Mouse (Mus musculus) embryonic facial prominence, embryonic 12.5 days (tissue): Measurements from ENCODE around the gene Kif6. TPM values are rescaled to one million over a fixed set of nuclear protein-coding genes. Genes with fewer than 3 reads are reported as not detected.

ENCODE experiments used
- ATAC-seq: fragments of 200-750 bp; cut with Nextera tagmentation; 2 replicates; pipeline ENCODE4 v1.8.0; 2017; ENCODE audit not compliant: insufficient number of reproducible peaks, insufficient read depth, low FRiP score, low TSS enrichment
- H3K27ac ChIP-seq: fragments of 300-500 bp; sonication (generic); 2 replicates; pipeline ENCODE4 v1.5.1; 2016; ENCODE audit warnings: mild to moderate bottlenecking
- H3K27me3 ChIP-seq: fragments of 300-500 bp; sonication (generic); 2 replicates; pipeline ENCODE4 v1.6.1; 2016; ENCODE audit warnings: mild to moderate bottlenecking, moderate library complexity
- H3K36me3 ChIP-seq: fragments of 300-500 bp; sonication (generic); 2 replicates; pipeline ENCODE4 v1.6.1; 2016; ENCODE audit warnings: mild to moderate bottlenecking
- H3K4me1 ChIP-seq: fragments of 300-500 bp; sonication (generic); 2 replicates; pipeline ENCODE4 v1.6.1; 2016
- H3K4me2 ChIP-seq: fragments of 300-500 bp; sonication (generic); replicated peaks from 2 replicates; pipeline ENCODE4 v1.6.1; 2016; ENCODE audit warnings: mild to moderate bottlenecking, moderate library complexity
- H3K4me3 ChIP-seq: fragments of 300-500 bp; sonication (generic); 2 replicates; pipeline ENCODE4 v1.5.1; 2016; ENCODE audit warnings: mild to moderate bottlenecking
- H3K9ac ChIP-seq: fragments of 300-500 bp; sonication (generic); 2 replicates; pipeline ENCODE4 v1.6.1; 2016; ENCODE audit warnings: mild to moderate bottlenecking, moderate library complexity
- H3K9me3 ChIP-seq: fragments of 300-500 bp; sonication (generic); 2 replicates; pipeline ENCODE4 v1.6.1; 2016; ENCODE audit warnings: mild to moderate bottlenecking, moderate library complexity
- WGBS: fragments of 180-500 bp; shearing (Covaris S2); methylation state at CpG from one replicate; pipeline ENCODE4 v1.1.7; 2016; 5-methylcytosine and 5-hydroxymethylcytosine counted together
- polyA plus RNA-seq: library from polyadenylated mRNA; unstranded; fragments of >200 nt; fragmentation: Nextera tagmentation; extraction: Ambion mirVana; gene quantifications from 2 replicates; pipeline ENCODE4 v1.2.1, GENCODE M21; 2016

The Kif6 gene
- polyA plus RNA-seq, 1 experiment from 2014 or later: 2.9 TPM

- H3K27me3 ChIP-seq: no peaks in the 10 kb centered on the region
- no peaks in the 10 kb centered on the region for H3K36me3 ChIP-seq
- H3K4me2 ChIP-seq: no peak overlapping the region
- no peak overlapping the region for H3K4me3 ChIP-seq
- no peaks in the 10 kb centered on the region for H3K9me3 ChIP-seq
- H3K27ac ChIP-seq: no peak overlapping the region
- ATAC-seq: no peak
- no peak overlapping the region for H3K9ac ChIP-seq
- H3K4me1 ChIP-seq: 0 out of 2 replicates have a peak, but pooled peaks cover 3% of the 10 kb centered on the region
- 66% methylated on average over 10 of the region's 10 CpGs for WGBS
Observed at GRCm38 (mm10) chr17:49771703-49772315, 156.9 kb downstream of the Kif6 start.

DNA sequence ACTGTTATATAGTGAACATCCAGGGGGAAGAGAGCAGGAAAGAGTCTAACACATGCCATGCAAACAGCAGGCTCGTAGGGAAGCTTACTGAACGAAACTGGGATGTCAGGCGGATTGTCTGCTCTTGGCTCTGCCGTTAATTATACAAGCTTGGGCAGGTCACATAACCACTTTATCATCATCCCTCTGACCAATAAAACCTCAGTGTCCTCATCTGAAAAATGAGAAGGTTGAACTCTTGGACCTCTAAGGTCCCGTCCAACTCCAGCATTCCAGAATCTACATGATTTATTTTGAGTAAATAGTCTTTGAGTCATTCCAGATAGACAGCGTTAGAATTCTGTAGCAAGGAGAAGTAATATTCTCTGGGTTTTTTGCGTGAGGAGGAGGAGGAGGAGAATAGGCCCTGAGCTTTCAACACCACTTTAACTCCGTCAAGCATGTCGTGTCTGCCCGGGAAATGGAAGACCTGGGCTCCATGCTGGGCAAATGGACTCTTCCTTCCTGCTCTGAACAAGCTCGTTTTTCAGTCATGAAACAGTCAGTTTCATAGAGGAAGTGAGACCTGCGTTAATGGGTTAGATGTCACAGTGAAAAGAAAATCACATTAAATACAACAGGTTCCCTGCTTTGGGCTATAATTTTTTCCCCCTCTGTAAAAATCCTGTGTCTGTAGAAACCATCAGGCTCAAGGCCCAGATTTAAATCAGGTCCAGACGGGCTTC is 162.3 kb downstream of the Kif6 start:
- no peak overlapping the region for H3K9ac ChIP-seq
- H3K4me2 ChIP-seq: no peak overlapping the region
- 53% methylated on average over 13 of the region's 13 CpGs for WGBS
- H3K27me3 ChIP-seq: no peaks in the 10 kb centered on the region
- no peaks in the 10 kb centered on the region for H3K36me3 ChIP-seq
- no peak overlapping the region for H3K27ac ChIP-seq
- peaks cover 4% of the 10 kb centered on the region; the same call in 1 of the 2 replicates for H3K4me1 ChIP-seq
- H3K4me3 ChIP-seq: no peak overlapping the region
- H3K9me3 ChIP-seq: no peaks in the 10 kb centered on the region
- ATAC-seq: no peak

GRCm38 (mm10) chr17:49779066-49779465 is 164.1 kb downstream of the Kif6 start:
- ATAC-seq: no peak
- Histone ChIP-seq H3K9me3 (no peaks in the 10 kb centered on the region), H3K36me3 (no peaks in the 10 kb centered on the region), H3K4me2 (no peak overlapping the region), H3K9ac (no peak overlapping the region), H3K27ac (no peak overlapping the region), H3K27me3 (no peaks in the 10 kb centered on the region), H3K4me1 (peaks cover 4% of the 10 kb centered on the region; the same call in 1 of the 2 replicates), H3K4me3 (no peak overlapping the region)
- 81% methylated on average over 4 of the region's 4 CpGs for WGBS

DNA sequence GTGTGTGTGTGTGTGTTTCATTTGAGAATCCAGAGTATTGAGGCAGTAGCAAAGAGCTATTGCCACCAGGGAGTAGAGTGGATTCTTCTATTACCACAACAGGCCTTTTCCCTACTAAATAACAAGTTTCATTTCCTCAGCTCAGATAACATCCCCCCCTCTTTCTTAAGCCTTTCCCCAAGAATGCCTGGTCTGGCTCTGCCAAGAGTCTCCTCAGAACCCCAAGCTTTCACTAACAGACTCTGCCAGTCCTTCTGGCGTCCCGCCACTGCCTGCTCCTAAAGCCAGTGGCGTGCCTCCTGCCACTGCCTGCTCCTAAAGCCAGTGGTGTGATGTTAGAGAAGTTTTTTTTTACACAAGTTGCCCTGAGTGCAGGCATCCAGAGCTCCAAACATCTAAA is 164.6 kb downstream of the Kif6 start:
- Histone ChIP-seq H3K36me3 (no peaks in the 10 kb centered on the region), H3K27ac (no peak overlapping the region), H3K9ac (no peak overlapping the region), H3K9me3 (no peaks in the 10 kb centered on the region), H3K27me3 (no peaks in the 10 kb centered on the region), H3K4me2 (no peak overlapping the region), H3K4me3 (no peak overlapping the region), H3K4me1 (peaks cover 4% of the 10 kb centered on the region; the same call in 1 of the 2 replicates)
- 78% methylated on average over 3 of the region's 3 CpGs for WGBS
- no peak for ATAC-seq

DNA sequence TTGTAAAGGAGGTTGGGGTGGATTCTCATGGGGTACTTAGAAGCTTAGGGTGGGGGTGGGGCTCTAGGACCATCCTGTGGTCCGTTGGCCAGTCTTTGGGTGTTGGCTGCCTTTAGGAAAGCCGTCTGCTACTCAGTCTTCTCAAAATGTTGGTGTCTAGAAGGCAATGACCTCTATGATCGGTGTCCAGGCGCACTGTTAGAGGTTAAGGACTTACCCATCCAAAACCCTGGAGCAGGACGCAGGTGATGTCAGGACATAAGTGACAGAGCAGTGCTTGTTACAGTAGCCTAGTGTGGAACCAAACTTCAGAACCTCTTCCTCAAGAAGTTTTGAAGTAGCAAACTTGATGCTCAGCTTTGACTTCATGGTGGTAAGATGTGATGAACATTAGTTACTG is 170.9 kb downstream of the Kif6 start:
- ATAC-seq: no peak
- H3K27ac ChIP-seq: no peak overlapping the region
- H3K4me3 ChIP-seq: no peak overlapping the region
- H3K4me1 ChIP-seq: no peaks in the 10 kb centered on the region
- no peak overlapping the region for H3K9ac ChIP-seq
- no peaks in the 10 kb centered on the region for H3K9me3 ChIP-seq
- H3K36me3 ChIP-seq: no peaks in the 10 kb centered on the region
- WGBS: 83% methylated on average over 5 of the region's 5 CpGs
- no peak overlapping the region for H3K4me2 ChIP-seq
- H3K27me3 ChIP-seq: no peaks in the 10 kb centered on the region

DNA sequence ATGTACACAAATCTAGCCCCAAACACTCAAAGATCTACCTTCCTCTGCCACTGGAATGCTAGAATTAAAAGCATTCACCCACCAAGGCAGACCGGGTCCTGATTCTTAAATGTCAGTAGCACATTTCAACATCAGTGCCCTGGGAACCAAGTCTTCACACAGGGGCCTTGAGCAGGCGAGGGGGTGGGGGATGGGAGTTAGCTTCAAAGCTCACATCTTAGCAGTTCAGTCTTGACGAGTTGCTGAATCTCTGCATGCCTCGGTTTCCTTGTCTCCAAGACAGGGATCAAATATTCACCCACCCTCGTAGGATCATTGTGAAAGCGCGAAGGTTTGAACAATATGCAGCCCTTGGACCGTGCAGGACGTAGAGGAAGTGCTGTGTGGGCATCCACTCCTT is 172.4 kb downstream of the Kif6 start:
- no peak overlapping the region for H3K27ac ChIP-seq
- no peak for ATAC-seq
- WGBS: 69% methylated on average over 9 of the region's 9 CpGs
- no peaks in the 10 kb centered on the region for H3K9me3 ChIP-seq
- H3K27me3 ChIP-seq: no peaks in the 10 kb centered on the region
- H3K4me3 ChIP-seq: no peak overlapping the region
- H3K4me1 ChIP-seq: no peaks in the 10 kb centered on the region
- no peak overlapping the region for H3K9ac ChIP-seq
- no peak overlapping the region for H3K4me2 ChIP-seq
- H3K36me3 ChIP-seq: no peaks in the 10 kb centered on the region

DNA sequence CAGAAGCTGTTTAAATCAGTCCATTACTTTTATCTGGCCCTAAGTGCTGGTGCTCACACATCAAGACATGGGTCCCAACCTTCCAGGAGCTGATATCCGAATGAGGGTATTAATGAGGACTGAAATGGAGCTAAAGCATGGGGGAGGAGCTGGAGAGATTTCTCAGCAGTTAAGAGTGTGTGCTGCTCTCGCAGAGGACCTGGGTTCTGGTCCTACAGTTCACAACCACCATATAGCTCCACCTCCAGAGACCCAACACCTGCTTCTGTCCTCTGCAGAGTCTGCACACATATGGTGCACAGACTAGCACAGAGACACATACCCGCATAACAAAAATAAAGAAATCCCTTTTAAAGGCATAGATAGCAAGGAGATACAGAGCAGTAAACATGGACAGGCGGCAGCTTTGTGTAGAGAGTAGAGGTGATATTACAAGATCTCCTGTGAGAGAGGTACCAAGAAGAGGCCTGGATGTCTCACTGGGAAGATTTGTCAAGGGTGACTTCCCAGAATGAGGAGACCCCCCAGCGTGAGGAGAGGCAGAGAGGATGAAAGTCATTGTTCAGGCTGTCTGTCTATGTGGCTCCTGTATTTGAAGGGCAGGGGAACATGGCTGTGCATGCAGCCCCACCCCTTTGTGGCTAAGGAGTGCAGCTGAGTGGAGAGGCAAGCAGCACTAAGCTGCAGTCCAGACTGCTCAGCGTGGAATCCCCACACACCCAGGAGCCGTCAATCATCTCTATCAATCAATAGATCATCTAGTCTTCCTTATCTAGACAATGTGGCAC is 173.4 kb downstream of the Kif6 start:
- Histone ChIP-seq H3K36me3 (no peaks in the 10 kb centered on the region), H3K4me1 (no peaks in the 10 kb centered on the region), H3K4me3 (no peak overlapping the region), H3K9ac (no peak overlapping the region), H3K9me3 (no peaks in the 10 kb centered on the region), H3K27ac (no peak overlapping the region), H3K4me2 (no peak overlapping the region), H3K27me3 (no peaks in the 10 kb centered on the region)
- no peak for ATAC-seq
- 70% methylated on average over 7 of the region's 7 CpGs for WGBS

DNA sequence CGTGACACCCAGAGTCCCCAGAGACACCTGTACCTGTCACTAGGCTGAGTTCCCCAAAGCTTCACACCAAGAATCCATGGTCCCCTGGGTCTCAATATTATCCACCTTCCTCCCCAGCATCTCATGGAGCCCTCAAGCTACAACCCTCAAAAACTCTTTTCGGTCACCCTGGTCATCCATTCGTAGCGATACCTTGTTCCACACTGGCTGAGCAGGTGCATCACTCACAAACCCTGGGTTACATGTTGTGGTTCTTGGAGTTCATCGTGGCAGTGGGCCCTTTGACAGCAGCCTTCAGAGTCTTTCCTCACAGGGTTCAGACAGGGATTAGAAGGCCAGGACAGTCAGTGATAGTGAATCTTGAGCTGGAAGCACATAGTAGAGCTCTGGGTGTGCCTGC is 176.6 kb downstream of the Kif6 start:
- no peaks in the 10 kb centered on the region for H3K36me3 ChIP-seq

GRCm38 (mm10) chr17:49792217-49792743 is 177.3 kb downstream of the Kif6 start:
- Histone ChIP-seq H3K4me2 (no peak overlapping the region), H3K27ac (no peak overlapping the region), H3K27me3 (no peaks in the 10 kb centered on the region), H3K4me1 (no peaks in the 10 kb centered on the region), H3K4me3 (no peak overlapping the region), H3K36me3 (no peaks in the 10 kb centered on the region), H3K9me3 (no peaks in the 10 kb centered on the region), H3K9ac (no peak overlapping the region)
- 78% methylated on average over 10 of the region's 10 CpGs for WGBS
- ATAC-seq: no peak

More for the DNA sequence above, 176.6 kb downstream of the Kif6 start:
- Histone ChIP-seq H3K9ac (no peak overlapping the region), H3K9me3 (no peaks in the 10 kb centered on the region), H3K4me1 (no peaks in the 10 kb centered on the region), H3K4me2 (no peak overlapping the region), H3K27ac (no peak overlapping the region), H3K4me3 (no peak overlapping the region), H3K27me3 (no peaks in the 10 kb centered on the region)
- ATAC-seq: no peak
- 91% methylated on average over 5 of the region's 5 CpGs for WGBS

GRCm38 (mm10) chr17:49792946-49793345 is 178.0 kb downstream of the Kif6 start:
- H3K27me3 ChIP-seq: no peaks in the 10 kb centered on the region
- no peak overlapping the region for H3K27ac ChIP-seq
- H3K4me1 ChIP-seq: no peaks in the 10 kb centered on the region
- no peak overlapping the region for H3K9ac ChIP-seq
- no peak for ATAC-seq
- H3K9me3 ChIP-seq: no peaks in the 10 kb centered on the region
- H3K4me2 ChIP-seq: no peak overlapping the region
- H3K36me3 ChIP-seq: no peaks in the 10 kb centered on the region
- H3K4me3 ChIP-seq: no peak overlapping the region
- 77% methylated on average over 1 of the region's 1 CpGs for WGBS

DNA sequence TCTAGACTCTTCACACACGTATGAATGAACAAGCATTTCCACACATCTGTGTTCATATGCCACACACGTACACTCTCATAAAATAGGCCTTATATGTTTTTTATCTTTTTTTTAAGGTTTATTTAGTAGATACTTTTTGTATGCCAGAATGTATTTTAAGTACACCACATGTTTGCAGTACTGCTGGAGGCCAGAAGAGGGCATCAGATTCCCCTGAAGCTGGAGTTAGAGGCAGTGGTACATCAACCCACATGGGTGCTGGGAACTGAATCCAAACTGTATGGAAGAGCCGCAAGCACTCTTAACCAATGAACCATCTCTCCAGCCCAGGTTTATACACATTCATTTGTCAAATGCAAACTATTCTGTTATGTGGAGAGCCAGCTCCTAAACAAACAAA is 179.0 kb downstream of the Kif6 start:
- Histone ChIP-seq H3K9ac (no peak overlapping the region), H3K9me3 (no peaks in the 10 kb centered on the region), H3K27ac (no peak overlapping the region), H3K4me2 (no peak overlapping the region), H3K4me1 (no peaks in the 10 kb centered on the region), H3K36me3 (no peaks in the 10 kb centered on the region), H3K27me3 (no peaks in the 10 kb centered on the region), H3K4me3 (no peak overlapping the region)
- ATAC-seq: no peak
- 93% methylated on average over 3 of the region's 3 CpGs for WGBS
